Mouse (Mus musculus) adrenal gland, postnatal 0 days (tissue): Measurements from ENCODE around the gene Rnf222. TPM values are rescaled to one million over a fixed set of nuclear protein-coding genes. Genes with fewer than 3 reads are reported as not detected.

Source experiments
- polyA plus RNA-seq: library from polyadenylated mRNA; unstranded; fragments of >200 nt; fragmentation: Nextera tagmentation; extraction: Ambion mirVana; gene quantifications from 2 replicates; pipeline ENCODE4 v1.2.1, GENCODE M21; 2015

The Rnf222 gene
- polyA plus RNA-seq = 0.22 TPM in 1 of 2 replicates, not detected in the other

GRCm38 (mm10) chr11:68888253-68888652, at the start of gene Rnf222:
TSS of gene Rnf222 (plus strand) at chr11:68888553.

GRCm38 (mm10) chr11:68871748-68872147, 16.6 kb upstream of the Rnf222 start, which contains the start of gene Ndel1:
TSS of gene Ndel1 (minus strand) at chr11:68871858.

GRCm38 (mm10) chr11:68901351-68902046, 13.1 kb downstream of the Rnf222 start, which contains the start of gene Rpl26:
TSS of gene Rpl26 (plus strand) at chr11:68901583.

GRCm38 (mm10) chr11:68926981-68927380, 38.6 kb downstream of the Rnf222 start, which contains the start of gene Odf4:
TSS of gene Odf4 (minus strand) at chr11:68927081.

Other genes starting within 250 kb of the Rnf222 start
- 37.9 and 53.4 TPM in 2 replicates for gene Myh10, start 197.0 kb upstream of the Rnf222 start, polyA plus RNA-seq
- 68.6 and 71.4 TPM in 2 replicates for gene Ndel1, start 16.7 kb upstream of the Rnf222 start, polyA plus RNA-seq
- 1,250 and 2,091 TPM in 2 replicates for gene Rpl26, start 13.0 kb downstream of the Rnf222 start, polyA plus RNA-seq
- 0.13 and 0.15 TPM in 2 replicates for gene Odf4, start 38.5 kb downstream of the Rnf222 start, polyA plus RNA-seq
- gene Arhgef15, start 68.9 kb downstream of the Rnf222 start, polyA plus RNA-seq = 7.0 and 8.7 TPM in 2 replicates
- gene Slc25a35, start 79.6 kb downstream of the Rnf222 start, polyA plus RNA-seq = 2.5 and 5.0 TPM in 2 replicates
- 24.9 and 32.6 TPM in 2 replicates for gene Rangrf, start 86.6 kb downstream of the Rnf222 start, polyA plus RNA-seq
- gene Pfas, start 119.9 kb downstream of the Rnf222 start, polyA plus RNA-seq = 8.3 and 12.5 TPM in 2 replicates
- 18.7 and 25.1 TPM in 2 replicates for gene Ctc1, start 127.4 kb downstream of the Rnf222 start, polyA plus RNA-seq
- gene Aurkb, start 157.1 kb downstream of the Rnf222 start, polyA plus RNA-seq = 23.5 and 29.1 TPM in 2 replicates
- 21.4 and 27.3 TPM in 2 replicates for gene Borcs6, start 171.2 kb downstream of the Rnf222 start, polyA plus RNA-seq
- 58.1 and 62.5 TPM in 2 replicates for gene Tmem107, start 182.3 kb downstream of the Rnf222 start, polyA plus RNA-seq
- gene Vamp2, start 199.9 kb downstream of the Rnf222 start, polyA plus RNA-seq = 124 and 125 TPM in 2 replicates
- gene Per1, start 206.7 kb downstream of the Rnf222 start, polyA plus RNA-seq = 17.0 and 26.6 TPM in 2 replicates
- gene Hes7, start 231.9 kb downstream of the Rnf222 start, polyA plus RNA-seq = 0.35 and 0.50 TPM in 2 replicates
- gene 9130213A22Rik, start 234.0 kb downstream of the Rnf222 start, polyA plus RNA-seq = 0.25 and 1.0 TPM in 2 replicates
- 1.1 and 2.0 TPM in 2 replicates for gene Aloxe3, start 237.3 kb downstream of the Rnf222 start, polyA plus RNA-seq